Mouse (Mus musculus) embryonic fibroblast, embryonic 13.5 days (primary cell): ENCODE data around the gene Atpif1.

Experiments used
- CTCF ChIP-seq: IDR thresholded peaks from 2 replicates; pipeline ENCODE4 v1.5.1; 2011; ENCODE audit warnings: mild to moderate bottlenecking, control low read depth, low read length, moderate library complexity, borderline replicate concordance; ENCODE audit not compliant: insufficient read depth
- POLR2A ChIP-seq: IDR thresholded peaks from 2 replicates; pipeline ENCODE4 v1.6.1; 2011; ENCODE audit warnings: low read depth, mild to moderate bottlenecking, control low read depth, low read length, moderate library complexity

DNA sequence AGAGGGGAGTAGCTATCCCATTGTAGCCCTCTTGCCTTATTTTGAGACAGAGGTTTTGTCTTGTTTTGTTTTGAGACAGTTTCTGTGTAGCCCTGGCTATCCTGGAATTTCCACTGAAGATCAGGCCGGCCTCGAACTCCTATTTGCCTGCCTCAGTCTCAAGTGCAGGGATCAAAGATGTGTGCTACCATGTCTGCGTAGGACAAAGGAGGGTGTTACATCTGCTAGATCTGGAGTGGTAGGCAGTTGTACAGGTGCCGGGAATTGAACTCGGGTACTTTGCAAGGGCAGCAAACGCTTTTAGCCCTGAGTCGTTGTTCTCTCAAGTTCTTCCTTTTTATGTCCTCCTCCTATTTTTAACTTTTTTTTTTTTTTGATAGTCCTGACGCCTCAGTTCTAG, 42.4 kb downstream of the Atpif1 start:
- no peak for TF ChIP-seq POLR2A
- no peak for TF ChIP-seq CTCF
